Mouse (Mus musculus) cerebellum, adult 2 months (tissue): ENCODE results near the gene Elp5.

ENCODE experiments used
- CTCF ChIP-seq: fragments of 200-500 bp; IDR thresholded peaks from 2 replicates; pipeline ENCODE4 v1.5.1; 2011; ENCODE audit warnings: low read depth, mild to moderate bottlenecking, control low read depth, low read length, moderate library complexity, borderline replicate concordance; ENCODE audit not compliant: insufficient read depth
- POLR2A ChIP-seq: fragments of 200-500 bp; IDR thresholded peaks from 2 replicates; pipeline ENCODE4 v1.6.1; 2011; ENCODE audit warnings: low read length, control low read depth, borderline replicate concordance; ENCODE audit not compliant: insufficient read depth

- TF ChIP-seq POLR2A (no peak), CTCF (no peak)
Observed at GRCm38 (mm10) chr11:70030651-70031320, 48.5 kb upstream of the Elp5 start.
